Mouse (Mus musculus): Measurements from ENCODE around the gene Gm17409.

DNA sequence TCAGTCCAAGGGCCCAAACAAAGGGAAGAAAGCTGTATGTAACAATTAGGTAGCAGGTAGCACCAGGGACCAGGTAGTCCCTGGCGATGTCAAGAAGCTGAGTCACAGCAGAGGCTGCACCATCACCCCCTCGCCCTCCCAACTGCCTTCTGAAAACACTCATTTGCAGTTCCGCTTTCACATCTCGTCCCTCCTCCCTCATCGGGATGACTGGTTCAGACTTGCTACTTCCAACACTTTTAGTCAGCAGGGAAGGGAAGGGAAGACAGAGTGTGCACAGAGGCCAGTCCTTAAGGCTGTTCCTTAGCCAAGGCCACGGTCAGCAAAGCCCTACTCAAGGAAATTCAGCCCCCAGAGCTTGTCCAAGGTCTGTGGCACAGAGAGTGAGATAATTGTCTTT, 10.8 kb downstream of the Gm17409 start:
- TF ChIP-seq POLR2A (IDR thresholded peaks at IDR 0.05; ENCODE audit: low read depth, low read length), result no peak
- no peak for TF ChIP-seq CTCF (IDR thresholded peaks at IDR 0.05; ENCODE audit: extremely low read depth, insufficient read depth, insufficient read length, insufficient replicate concordance)

Data from spleen, adult 2 months (tissue).